Mouse (Mus musculus) kidney, postnatal 0 days (tissue): ENCODE measurements around the gene Aes. TPM values are rescaled to one million over a fixed set of nuclear protein-coding genes. Genes with fewer than 3 reads are reported as not detected.

Source experiments
- ATAC-seq: fragments of 200-750 bp; cut with Nextera tagmentation; replicated peaks from 2 replicates; pipeline ENCODE4 v1.8.0; 2017; ENCODE audit warnings: low read depth, moderate number of reproducible peaks, moderate TSS enrichment, moderate library complexity; ENCODE audit not compliant: low FRiP score
- DNase-seq: peaks from one replicate; pipeline ENCODE4 v3.0.0-alpha.2; 2016; ENCODE audit warnings: low spot score
- H3K27ac ChIP-seq: fragments of 300-500 bp; sonication (generic); 2 replicates; pipeline ENCODE4 v1.5.1; 2014; ENCODE audit warnings: mild to moderate bottlenecking
- H3K27me3 ChIP-seq: fragments of 300-500 bp; sonication (generic); 2 replicates; pipeline ENCODE4 v1.6.1; 2014; ENCODE audit warnings: low read length, mixed read lengths; ENCODE audit not compliant: insufficient read depth
- H3K36me3 ChIP-seq: fragments of 300-500 bp; sonication (generic); 2 replicates; pipeline ENCODE4 v1.6.1; 2014; ENCODE audit warnings: low read length, mixed read lengths; ENCODE audit not compliant: insufficient read depth
- H3K4me1 ChIP-seq: fragments of 300-500 bp; sonication (generic); replicated peaks from 2 replicates; pipeline ENCODE4 v1.6.1; 2014; ENCODE audit warnings: antibody characterized with exemption, low read length, mixed read lengths; ENCODE audit not compliant: insufficient read depth
- H3K4me2 ChIP-seq: fragments of 300-500 bp; sonication (generic); 2 replicates; pipeline ENCODE4 v1.6.1; 2014; ENCODE audit warnings: mild to moderate bottlenecking, low read length, moderate library complexity, mixed read lengths
- H3K4me3 ChIP-seq: fragments of 300-500 bp; sonication (generic); replicated peaks from 2 replicates; pipeline ENCODE4 v1.5.1; 2014; ENCODE audit warnings: low read depth, low read length
- H3K9ac ChIP-seq: fragments of 300-500 bp; sonication (generic); 2 replicates; pipeline ENCODE4 v1.6.1; 2014; ENCODE audit warnings: low read depth, low read length
- H3K9me3 ChIP-seq: fragments of 300-500 bp; sonication (generic); replicated peaks from 2 replicates; pipeline ENCODE4 v1.6.1; 2016; ENCODE audit warnings: low read length, inconsistent platforms, mixed read lengths
- CTCF ChIP-seq: IDR thresholded peaks from 2 replicates; pipeline ENCODE4 v1.5.1; 2016; ENCODE audit warnings: antibody characterized with exemption, low read depth, mild to moderate bottlenecking, moderate library complexity
- WGBS: fragments of 180-500 bp; shearing (Covaris S2); extraction: QIAGEN DNeasy Blood & Tissue Kit; methylation state at CpG from one replicate; pipeline ENCODE4 v1.1.7; 2014; 5-methylcytosine and 5-hydroxymethylcytosine counted together
- polyA plus RNA-seq: library from polyadenylated mRNA; unstranded; fragments of >200 nt; fragmentation: Nextera tagmentation; extraction: Ambion mirVana; gene quantifications from 2 replicates; pipeline ENCODE4 v1.2.1, GENCODE M21; 2015

Aes gene
- polyA plus RNA-seq, 1 experiment from 2014 or later = 582 TPM

DNA sequence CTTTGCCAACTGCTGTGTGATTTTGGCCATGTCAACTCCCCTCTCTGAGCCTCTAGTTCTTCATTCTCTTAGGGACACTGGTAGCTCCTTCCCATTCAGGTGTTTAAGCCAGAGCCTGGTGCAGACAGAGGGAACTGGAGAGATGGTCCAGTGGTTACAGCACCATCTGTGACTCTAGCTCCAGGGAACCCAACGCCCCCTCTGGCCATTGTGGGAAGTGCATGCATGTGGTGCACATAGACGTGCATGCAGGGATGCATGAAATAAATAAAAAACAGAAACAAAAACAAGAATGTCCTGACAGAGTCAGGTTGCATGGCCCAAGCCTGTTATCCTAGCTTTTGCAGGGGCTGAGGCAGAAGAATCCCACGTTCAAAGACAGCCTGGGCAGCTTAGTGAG lies 3.0 kb upstream of the Aes start:
- 65% methylated on average over 3 of the region's 3 CpGs for WGBS
- ATAC-seq = no peak

DNA sequence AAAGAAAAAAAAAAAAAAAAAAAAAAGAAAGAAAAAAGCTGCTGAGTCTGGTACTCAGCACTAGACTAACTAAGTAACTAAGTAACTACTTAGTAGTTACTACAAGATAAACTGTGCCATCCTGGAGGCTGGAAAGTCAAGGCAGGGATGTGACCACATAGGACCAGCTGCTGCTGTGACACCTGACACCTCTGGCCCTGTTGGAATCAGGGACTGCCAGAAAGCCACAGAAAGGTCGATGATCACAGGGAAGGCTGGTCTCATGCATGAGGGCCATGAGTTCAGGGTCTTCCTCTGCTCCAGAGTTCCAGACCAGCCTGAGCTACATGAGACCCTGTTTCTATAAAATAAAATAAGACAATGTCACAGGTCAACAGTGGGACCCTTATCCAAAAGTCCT lies 1.8 kb upstream of the Aes start:
- Histone ChIP-seq H3K36me3 (0 out of 2 replicates have a peak, but pooled peaks cover 3% of the 10 kb centered on the region), H3K9ac (no peak overlapping the region), H3K9me3 (no peaks in the 10 kb centered on the region), H3K4me3 (no peak overlapping the region), H3K27me3 (no peaks in the 10 kb centered on the region), H3K4me2 (no peak overlapping the region), H3K27ac (no peak overlapping the region), H3K4me1 (0 out of 2 replicates have a peak, but pooled peaks cover 8% of the 10 kb centered on the region)
- no peak for TF ChIP-seq CTCF
- 19% methylated on average over 1 of the region's 1 CpGs for WGBS
- DNase-seq (no peak), ATAC-seq (no peak)

More for the DNA sequence above, 3.0 kb upstream of the Aes start:
- Histone ChIP-seq H3K36me3 (no peaks in the 10 kb centered on the region), H3K4me1 (0 out of 2 replicates have a peak, but pooled peaks cover 4% of the 10 kb centered on the region), H3K9ac (no peak overlapping the region), H3K4me2 (no peak overlapping the region), H3K27ac (no peak overlapping the region), H3K27me3 (no peaks in the 10 kb centered on the region), H3K4me3 (no peak overlapping the region), H3K9me3 (no peaks in the 10 kb centered on the region)
- DNase-seq = no peak
- peak; percentile 49 for TF ChIP-seq CTCF

DNA sequence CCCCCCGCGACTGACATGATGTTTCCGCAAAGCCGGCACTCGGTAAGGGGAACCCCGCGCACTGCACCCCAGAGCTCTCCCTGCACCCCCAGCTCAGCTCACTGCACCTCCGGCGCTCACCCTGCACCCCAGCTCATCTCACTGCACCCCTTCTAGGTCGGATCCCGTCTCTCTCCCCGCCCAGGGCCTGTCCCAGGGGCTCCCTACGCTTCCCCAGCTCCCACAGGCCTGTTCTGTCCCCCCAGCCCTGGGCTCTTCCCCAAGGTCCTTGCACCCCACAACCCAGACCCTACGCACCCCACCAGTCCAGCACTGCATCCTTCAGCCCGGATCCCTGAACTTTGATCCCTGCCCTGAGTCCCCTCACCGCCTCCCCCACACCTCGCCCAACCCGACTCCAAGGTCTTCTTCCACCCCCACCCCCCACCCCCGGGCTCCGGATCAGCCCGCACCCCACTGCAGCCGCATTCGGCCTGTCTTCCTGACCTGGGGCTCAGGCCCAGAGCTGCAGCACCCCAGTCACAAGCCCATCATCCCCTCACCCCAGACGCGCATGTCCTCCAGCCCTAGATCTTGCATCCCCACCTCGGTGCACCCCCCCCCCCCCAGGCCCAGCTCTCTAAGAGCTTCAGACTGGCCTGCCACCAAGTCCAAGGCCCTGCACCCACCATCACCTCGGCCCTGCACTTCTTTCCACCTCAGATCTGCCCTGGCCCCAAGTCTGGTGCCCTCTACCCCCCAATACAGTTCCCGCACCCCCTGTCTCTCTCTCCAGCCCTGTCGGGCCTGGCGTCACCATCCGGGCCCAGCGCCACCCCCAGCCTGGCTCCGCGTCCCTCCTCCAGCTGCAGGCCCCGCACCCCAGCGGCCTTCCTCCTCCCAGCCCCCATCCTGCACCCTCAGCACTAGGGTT lies 595 bp downstream of the Aes start:
- no peak for TF ChIP-seq CTCF
- DNase-seq (peak; percentile 47), ATAC-seq (peak; percentile 26)
- Histone ChIP-seq H3K9me3 (no peaks in the 10 kb centered on the region), H3K4me2 (peak overlapping the region; percentile 82), H3K4me3 (peak overlapping the region; percentile 89), H3K27me3 (no peaks in the 10 kb centered on the region), H3K4me1 (peaks cover 23% of the 10 kb centered on the region), H3K36me3 (peaks cover 4% of the 10 kb centered on the region; the same call in 1 of the 2 replicates), H3K9ac (peak overlapping the region; percentile 99), H3K27ac (peak overlapping the region; percentile 96)
- under 1% methylated on average over 31 of the region's 36 CpGs for WGBS

DNA sequence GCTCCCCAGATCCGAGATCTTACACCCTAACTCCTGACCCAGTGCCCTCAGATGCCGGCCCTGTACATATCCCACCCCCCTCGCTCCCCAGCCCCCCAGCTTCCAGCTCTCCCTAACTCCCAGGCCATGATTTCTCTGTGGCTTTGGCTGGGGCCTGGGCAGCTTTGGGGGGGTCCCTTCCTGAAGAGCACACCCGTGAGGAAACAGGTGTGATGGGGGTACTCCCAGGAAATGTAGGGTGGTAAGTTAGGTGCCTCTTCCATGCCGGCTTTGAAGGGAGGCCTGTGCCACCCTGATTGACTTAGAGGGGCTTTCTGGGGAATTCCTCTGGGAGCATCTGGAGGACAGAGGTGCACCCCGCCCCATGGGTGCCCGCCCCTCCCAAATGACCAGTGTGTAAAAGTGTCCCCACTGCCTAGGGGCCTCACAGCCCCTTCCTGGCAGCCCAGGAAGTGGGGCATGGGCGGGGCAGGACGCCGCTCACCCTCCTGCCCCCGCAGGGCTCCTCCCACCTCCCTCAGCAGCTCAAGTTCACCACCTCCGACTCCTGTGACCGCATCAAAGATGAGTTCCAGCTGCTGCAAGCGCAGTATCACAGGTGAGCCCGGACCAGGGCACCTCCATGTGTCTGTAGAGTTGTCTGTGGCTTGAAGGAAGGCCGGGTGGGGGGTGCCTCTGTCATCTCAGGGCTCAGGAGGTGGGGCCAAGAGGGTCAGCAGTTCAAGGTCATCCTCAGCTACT lies 1.6 kb downstream of the Aes start:
- Histone ChIP-seq H3K27ac (peak overlapping the region; percentile 96), H3K27me3 (no peaks in the 10 kb centered on the region), H3K4me1 (peaks cover 23% of the 10 kb centered on the region), H3K4me2 (peak overlapping the region; percentile 82), H3K9me3 (no peaks in the 10 kb centered on the region), H3K9ac (peak overlapping the region; percentile 99), H3K4me3 (peak overlapping the region; percentile 89), H3K36me3 (peaks cover 14% of the 10 kb centered on the region; the same call in 1 of the 2 replicates)
- 8% methylated on average over 16 of the region's 16 CpGs for WGBS
- ATAC-seq (peak; percentile 14), DNase-seq (peak; percentile 67)
- TF ChIP-seq CTCF = no peak

DNA sequence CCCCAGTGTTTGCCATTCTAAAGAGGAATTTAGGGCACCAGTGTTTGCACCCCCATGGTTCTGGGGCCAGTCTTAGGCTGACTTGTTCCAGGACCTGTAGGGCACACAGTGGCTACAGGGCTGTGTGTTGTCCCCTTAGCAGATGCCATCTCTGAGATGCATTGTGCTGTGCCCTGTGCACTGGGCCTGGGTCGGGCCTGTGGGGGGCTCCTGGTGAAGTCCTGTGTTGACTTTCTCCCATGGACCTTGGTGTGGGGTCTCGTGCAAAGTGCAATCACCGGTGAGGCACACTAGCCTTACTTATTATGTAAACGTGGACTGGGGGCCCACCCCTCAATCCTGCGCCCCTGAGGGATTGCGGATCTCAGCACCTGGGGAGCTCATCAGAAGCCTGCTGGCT lies 3.1 kb downstream of the Aes start:
- no peak for TF ChIP-seq CTCF
- Histone ChIP-seq H3K27ac (no peak overlapping the region), H3K27me3 (no peaks in the 10 kb centered on the region), H3K4me2 (peak overlapping the region; percentile 1; the same call in 1 of the 2 replicates), H3K36me3 (peaks cover 23% of the 10 kb centered on the region; the same call in 1 of the 2 replicates), H3K4me3 (no peak overlapping the region), H3K4me1 (peaks cover 23% of the 10 kb centered on the region), H3K9me3 (no peaks in the 10 kb centered on the region), H3K9ac (no peak overlapping the region)
- 68% methylated on average over 6 of the region's 6 CpGs for WGBS
- DNase-seq (no peak), ATAC-seq (no peak)

DNA sequence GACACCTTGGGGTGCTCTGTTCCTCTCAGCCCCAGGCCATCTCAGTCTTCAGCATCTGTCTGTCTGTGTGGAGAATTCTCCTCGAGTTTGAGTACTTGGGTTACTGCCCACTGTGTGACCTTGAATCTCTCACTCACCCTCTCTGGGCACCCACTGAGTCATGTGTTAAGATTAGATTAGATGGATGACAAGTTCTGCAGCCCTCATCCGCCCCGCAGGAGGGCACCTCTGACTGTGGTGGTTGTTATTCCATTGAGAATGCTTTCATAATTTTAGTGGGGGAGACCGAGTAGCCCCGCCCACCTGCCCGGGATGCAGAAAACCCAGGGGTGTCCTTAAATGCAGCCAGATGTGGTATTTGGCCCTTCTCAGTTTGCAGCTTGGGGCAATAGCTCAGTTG lies 4.2 kb downstream of the Aes start:
- H3K4me3 ChIP-seq = 0 out of 2 replicates have a peak overlapping the region, but pooled peaks have one; percentile 23

More for the DNA sequence above, 4.2 kb downstream of the Aes start:
- Histone ChIP-seq H3K4me2 (peak overlapping the region; percentile 54; the same call in 1 of the 2 replicates), H3K9me3 (no peaks in the 10 kb centered on the region), H3K4me1 (peaks cover 26% of the 10 kb centered on the region), H3K9ac (0 out of 2 replicates have a peak overlapping the region, but pooled peaks have one; percentile 43), H3K27me3 (no peaks in the 10 kb centered on the region), H3K36me3 (peaks cover 23% of the 10 kb centered on the region; the same call in 1 of the 2 replicates), H3K27ac (peak overlapping the region; percentile 79)
- WGBS = 36% methylated on average over 6 of the region's 6 CpGs
- ATAC-seq (no peak), DNase-seq (no peak)
- TF ChIP-seq CTCF = no peak
